Mouse (Mus musculus): ENCODE measurements around the gene Cd33.

- no peak for TF ChIP-seq CTCF (IDR thresholded peaks at IDR 0.05; ENCODE audit: low read depth)
- no peak; the same call in 1 of the 2 replicates for TF ChIP-seq EP300 (IDR thresholded peaks at IDR 0.05; ENCODE audit: low read depth)
Measured at GRCm38 (mm10) chr7:43544225-43544977, at the start of gene Cd33.

All from liver, postnatal 0 days (tissue).